Mouse (Mus musculus) monocyte, adult 5-6 weeks (primary cell): Measurements from ENCODE around the gene Secisbp2l. TPM values are rescaled to one million over a fixed set of nuclear protein-coding genes. Genes with fewer than 3 reads are reported as not detected.

Experiments
- ATAC-seq: fragments of 153-309, 156-312 bp; replicated peaks from 2 replicates; pipeline ENCODE4 v1.8.0; 2017; ENCODE audit warnings: mild to moderate bottlenecking; ENCODE audit not compliant: low TSS enrichment, insufficient number of reproducible peaks, severe bottlenecking, poor library complexity, low FRiP score
- total RNA-seq: library from RNA; stranded (forward); fragments of 200-1000, 200-491, 200-594 nt; gene quantifications from 3 replicates; pipeline ENCODE4 v1.2.3, GENCODE M21; 2017

Secisbp2l gene
- total RNA-seq, 1 experiment from 2014 or later: 52.9 TPM

- no peak for ATAC-seq
These were observed 5.7 kb upstream of the Secisbp2l start for GRCm38 (mm10) chr2:125788351-125788750.

DNA sequence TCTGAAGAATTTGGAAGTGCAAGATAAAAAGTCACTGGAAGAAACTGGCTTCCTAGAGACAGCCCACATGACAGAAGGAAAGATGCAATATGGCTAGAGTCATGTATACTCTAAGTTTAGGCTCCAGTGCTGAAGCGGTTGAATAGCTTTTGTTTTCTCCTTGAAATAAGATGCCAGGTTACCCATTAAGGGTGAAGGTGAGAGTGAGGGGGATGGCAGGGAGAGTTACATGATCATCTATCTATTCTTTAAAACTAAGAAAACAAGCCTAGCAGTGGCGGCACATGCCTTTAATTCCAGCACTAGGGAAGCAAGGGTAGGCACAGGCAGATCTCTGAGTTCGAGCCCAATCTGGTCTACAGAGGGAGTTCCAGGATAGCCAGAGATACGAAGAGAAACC is 2.4 kb upstream of the Secisbp2l start:
- no peak for ATAC-seq

GRCm38 (mm10) chr2:125784392-125784791 is 1.7 kb upstream of the Secisbp2l start:
- ATAC-seq: no peak

GRCm38 (mm10) chr2:125783868-125784267 is 1.2 kb upstream of the Secisbp2l start:
- ATAC-seq: no peak

- ATAC-seq: no peak
These were observed 522 bp downstream of the Secisbp2l start for GRCm38 (mm10) chr2:125781978-125782718.

GRCm38 (mm10) chr2:125781006-125781405 is 1.7 kb downstream of the Secisbp2l start:
- ATAC-seq: no peak

DNA sequence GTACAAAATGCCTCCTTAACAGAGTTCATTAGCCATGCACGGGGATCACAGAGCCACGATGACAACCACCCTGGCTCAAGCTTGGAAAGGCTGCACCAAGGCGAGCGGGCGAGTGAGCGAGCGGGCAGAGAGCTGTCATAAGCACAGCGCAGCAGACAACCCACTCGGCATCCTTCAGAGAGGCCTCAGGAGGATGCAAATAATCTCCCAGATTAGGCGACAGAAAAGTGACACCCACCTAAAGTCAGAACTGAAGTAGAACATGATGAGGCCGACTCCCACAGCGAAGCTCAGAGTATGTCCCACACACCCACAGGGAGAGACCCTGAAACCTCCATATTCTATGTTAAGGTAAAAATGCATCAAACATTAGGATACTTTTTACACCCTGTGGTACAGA is 4.3 kb downstream of the Secisbp2l start:
- ATAC-seq: no peak

DNA sequence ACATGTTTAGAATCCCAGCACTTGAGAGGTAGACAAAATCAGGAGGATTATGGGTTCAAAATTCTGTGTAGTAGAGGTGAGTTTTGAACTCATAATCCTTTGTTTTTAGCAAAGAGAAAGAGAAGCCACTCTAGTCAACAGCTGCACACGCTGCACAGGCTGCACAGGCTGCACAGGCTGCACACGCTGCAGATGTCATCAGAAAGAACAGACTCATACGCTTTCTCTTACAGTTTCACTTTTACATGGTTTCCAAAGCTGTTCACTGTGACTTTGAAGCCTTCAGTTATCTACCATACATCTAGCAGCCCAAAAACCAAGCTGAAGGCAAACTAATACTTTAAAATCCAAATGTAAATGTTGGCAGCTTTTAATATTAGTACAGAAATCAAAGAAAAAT is 5.7 kb downstream of the Secisbp2l start:
- ATAC-seq: no peak

DNA sequence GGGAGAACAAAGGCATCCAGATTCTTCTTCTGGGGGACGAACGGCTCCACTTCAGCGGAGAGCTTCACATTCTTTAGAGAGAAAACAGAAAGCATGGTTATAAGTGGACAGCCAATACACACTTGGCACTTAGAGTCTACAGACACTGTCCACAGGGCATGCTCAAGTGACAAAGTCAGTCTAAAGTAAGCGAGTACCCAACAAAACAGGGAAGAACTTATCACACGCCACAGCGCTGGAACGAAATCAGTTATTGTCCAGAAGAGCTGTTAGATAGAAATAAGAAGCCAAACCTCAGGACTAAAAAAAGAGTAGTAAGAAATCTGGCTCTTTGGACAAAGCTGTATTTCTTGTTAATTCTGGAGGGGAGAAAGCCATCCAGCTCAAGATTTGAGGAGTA is 7.0 kb downstream of the Secisbp2l start:
- no peak for ATAC-seq

DNA sequence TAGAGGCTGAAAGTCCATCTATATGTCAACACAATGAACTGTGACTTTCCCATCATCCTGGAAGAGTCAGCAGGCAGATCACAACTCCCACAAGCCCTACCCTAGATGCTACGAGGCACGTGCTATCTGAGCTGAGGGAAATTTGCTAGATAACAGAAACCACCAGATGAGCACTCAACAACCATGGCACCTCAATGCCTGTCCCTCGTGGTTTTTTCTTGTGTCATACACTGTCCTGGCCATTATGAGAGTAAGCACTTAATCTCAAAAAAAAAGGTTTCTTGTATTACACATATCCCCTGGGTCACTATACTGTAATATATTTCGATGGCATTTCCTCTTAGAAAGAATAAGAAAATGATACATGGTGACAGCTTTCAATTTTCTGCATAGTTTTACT is 7.8 kb downstream of the Secisbp2l start:
- ATAC-seq: no peak

DNA sequence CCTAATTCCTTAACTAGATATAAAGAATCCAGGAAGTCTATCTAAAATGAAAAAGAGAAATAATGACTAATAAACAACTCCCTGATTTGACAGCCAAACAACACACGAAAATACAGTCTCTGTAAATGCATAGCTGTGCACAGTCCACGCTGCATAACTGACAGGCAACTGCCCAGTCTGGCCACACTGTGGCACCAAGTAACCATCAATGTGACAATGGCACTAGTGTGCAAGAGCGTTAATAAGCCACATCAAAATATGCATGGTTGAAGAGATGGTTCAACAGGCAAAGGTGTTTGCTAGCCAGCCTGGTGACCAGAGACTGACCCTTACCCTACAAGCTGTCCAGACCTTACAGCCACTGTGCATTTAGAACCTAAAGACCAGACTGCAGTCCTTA is 17.6 kb downstream of the Secisbp2l start:
- ATAC-seq: no peak

- no peak for ATAC-seq
These were observed 18.1 kb downstream of the Secisbp2l start for GRCm38 (mm10) chr2:125764531-125764930.

DNA sequence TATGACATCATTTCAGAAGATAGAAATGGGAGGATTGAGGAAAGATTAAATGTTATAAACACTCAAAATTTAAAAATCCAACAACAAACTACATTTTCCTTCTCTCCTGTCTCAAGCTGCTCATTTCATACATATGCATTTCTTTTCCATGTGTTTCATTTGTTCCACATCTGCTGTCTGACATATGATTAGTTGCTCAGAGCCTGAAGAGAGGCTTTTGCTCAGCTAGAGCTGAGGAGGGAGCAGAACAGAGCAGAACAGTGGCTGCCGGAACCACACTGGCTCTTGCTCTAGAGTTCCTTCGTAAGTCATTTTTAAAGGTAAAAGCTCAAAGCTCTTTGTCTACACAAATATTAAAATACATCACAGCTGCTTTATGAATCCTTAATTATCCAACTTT is 33.3 kb downstream of the Secisbp2l start:
- no peak for ATAC-seq

GRCm38 (mm10) chr2:125739338-125739737 is 43.3 kb downstream of the Secisbp2l start:
- no peak for ATAC-seq

GRCm38 (mm10) chr2:125738718-125739117 is 44.0 kb downstream of the Secisbp2l start:
- ATAC-seq: no peak

DNA sequence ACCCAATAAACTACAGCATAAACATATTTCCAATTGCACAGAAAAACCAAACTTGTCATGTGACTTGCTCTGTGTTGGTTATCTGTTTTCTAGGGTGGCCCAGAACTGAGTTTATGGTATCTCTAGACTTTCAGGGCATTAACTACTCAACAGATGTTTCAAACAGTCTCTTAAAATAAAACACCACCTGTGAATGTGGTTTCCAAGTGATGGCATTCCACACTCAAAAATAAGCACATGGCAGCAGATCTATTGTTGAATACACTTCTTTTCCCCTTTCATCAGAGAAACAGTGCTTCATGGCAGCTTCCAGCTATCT is 46.7 kb downstream of the Secisbp2l start:
- no peak for ATAC-seq

DNA sequence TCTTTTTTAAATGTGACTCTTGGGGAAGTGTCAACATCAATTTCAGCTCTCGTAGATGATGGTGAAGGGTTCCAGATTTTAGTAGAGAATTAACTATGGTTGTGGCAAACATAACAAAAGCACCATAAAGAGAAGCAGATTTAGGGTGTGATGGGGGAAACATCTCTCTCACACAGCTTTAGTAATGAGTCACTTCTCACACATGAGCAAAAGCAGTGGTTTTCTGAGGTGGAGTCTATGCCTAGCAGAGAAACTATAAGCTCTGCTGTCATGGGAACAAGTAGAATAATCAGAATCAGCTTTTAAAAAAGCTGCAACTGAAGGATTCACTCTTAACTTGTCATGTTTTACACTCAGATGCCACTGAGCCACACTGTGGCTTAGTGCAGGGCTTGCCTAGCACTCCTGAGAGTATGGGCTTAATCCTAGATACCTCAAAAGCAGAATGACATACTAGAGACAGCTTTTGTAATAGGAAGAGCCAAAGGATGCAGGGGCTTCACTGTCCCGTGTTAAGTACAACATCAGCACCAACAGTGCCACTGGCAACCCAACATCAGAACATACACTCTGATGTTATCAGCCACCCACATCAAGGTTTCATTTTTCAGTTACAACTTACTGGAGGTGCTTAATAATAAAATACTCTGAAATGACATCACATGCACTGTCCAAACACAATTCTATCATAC is 47.2 kb downstream of the Secisbp2l start:
- no peak for ATAC-seq

DNA sequence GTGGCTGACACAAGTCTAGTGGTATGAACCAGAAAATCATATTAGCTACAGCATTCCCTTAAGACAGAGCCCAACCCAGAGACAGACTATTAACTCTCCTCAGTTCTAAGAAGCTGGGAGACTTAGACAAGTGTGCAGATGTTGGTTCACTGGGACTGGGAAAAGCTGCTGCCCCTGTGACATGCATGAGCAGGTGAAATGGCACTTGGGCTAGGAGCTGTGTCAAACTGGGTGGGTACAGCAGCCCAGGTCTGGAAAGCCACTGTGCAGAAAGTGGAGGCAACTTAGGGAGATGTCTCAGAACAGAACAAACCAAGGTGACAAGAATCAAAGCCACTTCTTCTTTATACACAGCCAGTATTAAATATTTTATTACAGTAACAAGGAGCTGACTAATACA is 47.9 kb downstream of the Secisbp2l start:
- no peak for ATAC-seq

GRCm38 (mm10) chr2:125731763-125732560 is 50.7 kb downstream of the Secisbp2l start:
- ATAC-seq: peak; percentile 71
